Mouse (Mus musculus) megakaryocyte-erythroid progenitor cell, adult 5-6 weeks (primary cell): ENCODE measurements at regions not wholly inside any gene's neighbourhood (a gene's known extent, or its start where the extent isn't known, plus 50 kb on each side); places are given as distances from the start of the nearest gene placed in this dataset.
A peak's percentile ranks its signal among the peaks of the same experiment; 100 is the strongest.

Source experiments
- ATAC-seq: replicated peaks from 2 replicates; pipeline ENCODE4 v1.8.0; 2016; ENCODE audit warnings: mild to moderate bottlenecking, inconsistent platforms; ENCODE audit not compliant: severe bottlenecking, poor library complexity, low FRiP score, low TSS enrichment

- ATAC-seq: no peak
Observed at GRCm38 (mm10) chr7:122820587-122821535, 144.6 kb upstream of the Rbbp6 start.

GRCm38 (mm10) chr7:122823429-122823828 lies 142.1 kb upstream of the Rbbp6 start:
- ATAC-seq: no peak

- ATAC-seq: no peak
Observed at GRCm38 (mm10) chr7:122839091-122839490, 126.4 kb upstream of the Rbbp6 start.

- ATAC-seq: no peak
Observed at GRCm38 (mm10) chr7:122844831-122845230, 120.7 kb upstream of the Rbbp6 start.

- no peak for ATAC-seq
Observed at GRCm38 (mm10) chr7:122847376-122847775, 118.1 kb upstream of the Rbbp6 start.

GRCm38 (mm10) chr7:122873386-122873785 lies 92.1 kb upstream of the Rbbp6 start:
- ATAC-seq: no peak

- ATAC-seq: no peak
Observed at GRCm38 (mm10) chr7:122876286-122876685, 89.2 kb upstream of the Rbbp6 start.

GRCm38 (mm10) chr7:122881890-122882500 lies 83.5 kb upstream of the Rbbp6 start:
- peak; percentile 91 for ATAC-seq

- ATAC-seq: no peak
Observed at GRCm38 (mm10) chr7:122886737-122887136, 78.7 kb upstream of the Rbbp6 start.

GRCm38 (mm10) chr7:122897148-122897547 lies 68.3 kb upstream of the Rbbp6 start:
- ATAC-seq: no peak

GRCm38 (mm10) chr7:122906056-122906455 lies 59.4 kb upstream of the Rbbp6 start:
- ATAC-seq: no peak

GRCm38 (mm10) chr7:122909296-122909695 lies 56.2 kb upstream of the Rbbp6 start:
- no peak for ATAC-seq
